Mouse (Mus musculus) neural tube, embryonic 11.5 days (tissue): Measurements from ENCODE around the gene Crtac1. TPM values are rescaled to one million over a fixed set of nuclear protein-coding genes. Genes with fewer than 3 reads are reported as not detected.

ENCODE experiments used
- ATAC-seq: fragments of 200-750 bp; cut with Nextera tagmentation; 2 replicates; pipeline ENCODE4 v1.8.0; 2017; ENCODE audit warnings: moderate number of reproducible peaks, mild to moderate bottlenecking, moderate TSS enrichment, moderate library complexity; ENCODE audit not compliant: insufficient read depth, low FRiP score, low TSS enrichment
- DNase-seq: peaks from one replicate; pipeline ENCODE4 v3.0.0-alpha.2; 2015; ENCODE audit warnings: low spot score
- H3K27ac ChIP-seq: fragments of 300-500 bp; sonication (generic); 2 replicates; pipeline ENCODE4 v1.5.1; 2014; ENCODE audit warnings: low read depth, mild to moderate bottlenecking, low read length
- H3K27me3 ChIP-seq: fragments of 300-500 bp; sonication (generic); 2 replicates; pipeline ENCODE4 v1.6.1; 2014; ENCODE audit warnings: mild to moderate bottlenecking, low read length, mixed read lengths; ENCODE audit not compliant: control insufficient read depth, insufficient read depth
- H3K36me3 ChIP-seq: fragments of 300-500 bp; sonication (generic); 2 replicates; pipeline ENCODE4 v1.6.1; 2014; ENCODE audit warnings: mild to moderate bottlenecking, low read length, moderate library complexity, mixed read lengths; ENCODE audit not compliant: control insufficient read depth, insufficient read depth
- H3K4me1 ChIP-seq: fragments of 300-500 bp; sonication (generic); 2 replicates; pipeline ENCODE4 v1.6.1; 2014; ENCODE audit warnings: low read length, mixed read lengths; ENCODE audit not compliant: control insufficient read depth, insufficient read depth
- H3K4me2 ChIP-seq: fragments of 300-500 bp; sonication (generic); 2 replicates; pipeline ENCODE4 v1.6.1; 2014; ENCODE audit warnings: low read depth, mild to moderate bottlenecking, moderate library complexity
- H3K4me3 ChIP-seq: fragments of 300-500 bp; sonication (generic); 2 replicates; pipeline ENCODE4 v1.5.1; 2014; ENCODE audit warnings: low read depth, low read length
- H3K9ac ChIP-seq: fragments of 300-500 bp; sonication (generic); 2 replicates; pipeline ENCODE4 v1.6.1; 2014; ENCODE audit warnings: mild to moderate bottlenecking, low read length
- H3K9me3 ChIP-seq: fragments of 300-500 bp; sonication (generic); 2 replicates; pipeline ENCODE4 v1.6.1; 2016; ENCODE audit warnings: low read length; ENCODE audit not compliant: control insufficient read depth
- WGBS: fragments of 180-500 bp; shearing (Covaris S2); extraction: QIAGEN DNeasy Blood & Tissue Kit; methylation state at CpG from one replicate; pipeline ENCODE4 v1.1.7; 2014; 5-methylcytosine and 5-hydroxymethylcytosine counted together
- polyA plus RNA-seq: library from polyadenylated mRNA; unstranded; fragments of >200 nt; fragmentation: Nextera tagmentation; extraction: Ambion mirVana; gene quantifications from 2 replicates; pipeline ENCODE4 v1.2.1, GENCODE M21; 2014

The Crtac1 gene
- polyA plus RNA-seq, 1 experiment from 2014 or later: 35.0 TPM

DNA sequence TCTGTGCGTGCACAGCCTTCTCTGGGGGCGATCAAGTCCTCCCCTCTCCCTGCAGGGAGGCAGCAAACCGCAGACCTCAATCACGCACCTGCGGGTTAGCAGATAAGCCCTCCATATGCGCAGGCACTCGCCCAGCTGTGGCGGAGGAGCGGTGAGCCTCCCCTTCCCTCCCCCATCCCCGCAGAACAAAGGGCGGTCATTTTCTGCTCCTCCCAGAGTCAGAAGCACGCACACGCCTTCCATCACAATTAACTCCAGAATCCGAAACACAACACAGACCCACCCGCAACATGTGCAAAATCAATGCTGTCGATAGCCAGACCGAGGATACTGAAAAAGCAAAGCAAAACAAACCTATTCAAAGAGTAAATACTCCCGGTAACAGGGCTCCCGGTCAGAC is 22.4 kb downstream of the Crtac1 start:
- Histone ChIP-seq H3K4me1 (peaks cover 14% of the 10 kb centered on the region), H3K36me3 (no peaks in the 10 kb centered on the region), H3K4me2 (peak overlapping the region; percentile 43), H3K4me3 (0 out of 2 replicates have a peak overlapping the region, but pooled peaks have one; percentile 11), H3K9me3 (no peaks in the 10 kb centered on the region), H3K27ac (peak overlapping the region; percentile 54), H3K9ac (peak overlapping the region; percentile 50), H3K27me3 (peaks cover 2% of the 10 kb centered on the region; the same call in 1 of the 2 replicates)
- peak; percentile 63 for DNase-seq
- WGBS: 3% methylated on average over 19 of the region's 19 CpGs
- peak; percentile 65; the same call in 1 of the 2 replicates for ATAC-seq

DNA sequence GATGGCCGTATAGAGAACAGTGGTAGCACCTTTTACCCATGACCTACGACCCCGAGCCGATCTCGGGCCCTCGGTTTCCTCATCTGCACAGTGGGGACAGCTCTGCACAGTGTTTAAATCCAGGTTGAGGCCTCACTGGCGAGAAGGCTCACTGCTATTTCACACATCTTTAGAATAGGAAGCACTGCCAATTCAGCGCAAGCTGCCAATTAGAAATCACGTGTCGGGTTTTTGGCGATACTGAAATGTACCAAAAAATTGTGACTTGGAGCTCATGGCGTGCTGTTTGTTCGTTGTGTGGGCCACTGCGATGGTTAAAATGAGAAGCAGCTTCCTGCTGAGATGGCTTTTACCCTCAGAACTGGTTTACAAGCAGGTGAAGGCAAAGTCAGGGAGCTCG is 27.2 kb downstream of the Crtac1 start:
- H3K9ac ChIP-seq: no peak overlapping the region

DNA sequence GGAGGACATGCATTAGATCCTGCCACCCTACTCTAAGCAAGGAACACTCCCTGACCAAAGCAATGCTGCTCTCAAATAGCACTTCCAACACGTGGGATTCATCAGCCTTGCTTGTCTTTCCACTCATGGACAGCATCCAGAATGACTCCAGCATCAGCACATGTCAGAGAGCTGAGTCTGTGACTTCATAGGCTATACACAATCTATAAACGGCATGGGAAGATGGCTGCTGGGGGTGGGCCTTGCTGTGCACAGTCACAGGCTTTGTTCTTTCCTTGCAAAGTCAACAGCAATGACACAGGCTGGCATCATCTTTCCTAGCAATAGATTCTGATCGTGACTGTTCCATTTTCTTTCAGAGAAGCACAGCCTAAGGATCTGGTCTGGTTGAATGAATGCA is 31.6 kb downstream of the Crtac1 start:
- WGBS: 68% methylated on average over 3 of the region's 3 CpGs
- ATAC-seq: no peak
- DNase-seq: no peak

More for the DNA sequence above, 27.2 kb downstream of the Crtac1 start:
- Histone ChIP-seq H3K4me3 (no peak overlapping the region), H3K9me3 (no peaks in the 10 kb centered on the region), H3K4me1 (peaks cover 11% of the 10 kb centered on the region), H3K4me2 (no peak overlapping the region), H3K27me3 (no peaks in the 10 kb centered on the region), H3K27ac (no peak overlapping the region), H3K36me3 (no peaks in the 10 kb centered on the region)
- no peak for DNase-seq
- 87% methylated on average over 15 of the region's 15 CpGs for WGBS
- ATAC-seq: no peak

DNA sequence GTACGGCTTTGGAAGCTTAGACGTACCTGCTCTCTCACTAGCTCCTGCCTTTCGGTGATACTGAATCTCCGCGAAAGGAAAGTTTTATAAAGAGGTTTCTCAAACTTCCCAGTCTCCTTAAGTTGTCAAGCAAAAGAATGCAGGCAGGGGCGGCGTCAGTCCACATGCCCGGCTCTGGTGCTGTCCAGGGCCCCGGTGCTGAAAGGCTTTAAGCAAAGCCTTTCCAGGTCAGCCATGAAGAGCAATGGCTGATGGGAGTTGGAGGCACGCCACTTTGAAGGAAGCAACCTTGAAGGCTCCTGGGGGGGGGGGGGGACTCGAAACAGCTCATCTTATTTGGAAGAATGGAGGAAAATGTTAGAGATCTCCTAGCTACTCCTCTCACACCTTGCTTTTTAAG is 34.3 kb downstream of the Crtac1 start:
- Histone ChIP-seq H3K9ac (no peak overlapping the region), H3K36me3 (no peaks in the 10 kb centered on the region), H3K4me2 (no peak overlapping the region), H3K27ac (no peak overlapping the region), H3K4me3 (no peak overlapping the region), H3K27me3 (no peaks in the 10 kb centered on the region), H3K4me1 (peaks cover 3% of the 10 kb centered on the region; the same call in 1 of the 2 replicates), H3K9me3 (no peaks in the 10 kb centered on the region)
- WGBS: 19% methylated on average over 11 of the region's 11 CpGs
- peak; percentile 66 for DNase-seq
- ATAC-seq: no peak

More for the DNA sequence above, 31.6 kb downstream of the Crtac1 start:
- H3K27ac ChIP-seq: no peak overlapping the region
- H3K4me2 ChIP-seq: no peak overlapping the region
- H3K27me3 ChIP-seq: no peaks in the 10 kb centered on the region
- H3K4me3 ChIP-seq: no peak overlapping the region
- H3K9me3 ChIP-seq: no peaks in the 10 kb centered on the region
- H3K4me1 ChIP-seq: peaks cover 2% of the 10 kb centered on the region; the same call in 1 of the 2 replicates
- no peaks in the 10 kb centered on the region for H3K36me3 ChIP-seq
- H3K9ac ChIP-seq: no peak overlapping the region

DNA sequence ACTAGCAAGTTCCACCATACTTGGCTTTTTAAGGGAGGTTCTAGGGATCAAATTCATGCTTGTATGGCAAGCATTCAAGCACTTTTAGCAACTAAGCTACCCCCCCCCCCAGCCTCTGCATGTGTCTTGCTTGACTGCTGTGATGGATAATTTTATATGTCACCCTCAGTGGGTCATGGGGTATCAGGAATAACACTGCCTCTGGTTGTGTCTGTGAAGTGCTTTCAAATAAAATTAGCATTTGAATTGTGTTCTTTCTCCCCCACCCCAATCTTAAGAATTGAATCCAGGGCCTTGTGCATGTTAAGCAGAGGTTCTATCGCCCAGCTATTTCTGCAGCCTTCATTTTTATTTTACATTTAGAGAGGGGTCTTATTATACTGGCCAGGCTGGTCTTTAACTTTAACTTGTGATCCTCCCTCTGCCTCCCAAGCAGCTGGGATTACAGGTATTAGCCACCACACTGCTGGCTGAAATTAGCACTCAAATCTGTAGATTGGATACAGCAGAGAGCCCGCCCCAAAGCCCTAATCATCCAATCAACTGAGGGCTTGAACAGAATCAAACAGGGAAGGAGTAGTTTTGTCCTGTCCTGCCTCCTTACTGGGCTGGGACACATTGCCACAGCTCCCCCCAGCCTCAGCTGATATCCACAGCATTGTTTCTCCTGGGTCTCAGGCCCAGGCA is 36.6 kb downstream of the Crtac1 start:
- Histone ChIP-seq H3K27ac (no peak overlapping the region), H3K9me3 (no peaks in the 10 kb centered on the region), H3K4me3 (no peak overlapping the region), H3K4me1 (peaks cover 3% of the 10 kb centered on the region; the same call in 1 of the 2 replicates), H3K4me2 (no peak overlapping the region), H3K36me3 (no peaks in the 10 kb centered on the region), H3K9ac (no peak overlapping the region), H3K27me3 (no peaks in the 10 kb centered on the region)
- WGBS: 53% methylated on average over 2 of the region's 2 CpGs
- ATAC-seq: no peak
- no peak for DNase-seq

DNA sequence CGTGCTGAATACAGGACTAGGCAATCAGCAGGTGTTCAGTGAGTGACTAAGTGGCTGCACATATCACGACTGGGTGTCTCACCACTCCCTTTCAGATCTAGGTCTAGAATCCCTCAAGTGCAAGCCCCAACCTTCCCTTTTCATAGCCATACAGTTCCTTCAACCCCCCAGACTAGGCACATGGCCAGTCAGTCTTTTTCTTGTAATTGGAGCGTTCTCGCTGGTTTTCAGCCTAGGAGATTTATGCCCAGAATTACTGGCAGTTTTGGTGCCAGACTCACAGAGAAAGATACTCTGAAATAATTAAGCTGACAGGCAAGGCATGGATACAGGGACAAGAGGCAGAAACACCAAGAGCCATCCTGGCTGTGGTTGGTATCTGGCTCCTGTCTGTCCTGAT is 37.7 kb downstream of the Crtac1 start:
- H3K9me3 ChIP-seq: no peaks in the 10 kb centered on the region
- no peak overlapping the region for H3K4me2 ChIP-seq
- H3K27ac ChIP-seq: no peak overlapping the region
- H3K9ac ChIP-seq: no peak overlapping the region
- H3K27me3 ChIP-seq: no peaks in the 10 kb centered on the region
- WGBS: 73% methylated on average over 4 of the region's 4 CpGs
- DNase-seq (no peak), ATAC-seq (no peak)
- H3K36me3 ChIP-seq: no peaks in the 10 kb centered on the region
- peaks cover 3% of the 10 kb centered on the region; the same call in 1 of the 2 replicates for H3K4me1 ChIP-seq
- H3K4me3 ChIP-seq: no peak overlapping the region

DNA sequence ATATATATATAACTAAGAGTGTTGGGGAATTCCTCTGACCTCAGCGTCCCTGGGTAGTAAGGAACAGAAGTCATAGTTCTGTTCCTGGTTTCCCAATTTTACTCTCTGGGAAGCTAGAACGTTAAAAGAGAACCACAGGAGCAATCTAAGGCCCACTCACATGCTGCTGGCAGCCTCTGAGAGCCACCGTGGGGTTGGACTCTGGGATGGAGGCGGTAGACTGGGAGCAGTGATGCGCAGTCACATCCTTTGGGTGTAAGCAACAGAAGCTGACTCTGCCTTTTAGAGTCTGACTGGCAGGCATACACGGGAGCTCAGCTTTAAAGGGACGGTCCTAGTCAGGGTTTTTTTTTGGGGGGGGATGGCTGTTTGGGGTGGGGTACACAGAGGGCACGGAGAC is 39.5 kb downstream of the Crtac1 start:
- Histone ChIP-seq H3K27me3 (no peaks in the 10 kb centered on the region), H3K27ac (no peak overlapping the region), H3K36me3 (no peaks in the 10 kb centered on the region), H3K4me1 (peaks cover 3% of the 10 kb centered on the region; the same call in 1 of the 2 replicates), H3K4me2 (no peak overlapping the region), H3K4me3 (no peak overlapping the region), H3K9me3 (no peaks in the 10 kb centered on the region), H3K9ac (no peak overlapping the region)
- WGBS: 90% methylated on average over 8 of the region's 8 CpGs
- no peak for DNase-seq
- no peak for ATAC-seq

DNA sequence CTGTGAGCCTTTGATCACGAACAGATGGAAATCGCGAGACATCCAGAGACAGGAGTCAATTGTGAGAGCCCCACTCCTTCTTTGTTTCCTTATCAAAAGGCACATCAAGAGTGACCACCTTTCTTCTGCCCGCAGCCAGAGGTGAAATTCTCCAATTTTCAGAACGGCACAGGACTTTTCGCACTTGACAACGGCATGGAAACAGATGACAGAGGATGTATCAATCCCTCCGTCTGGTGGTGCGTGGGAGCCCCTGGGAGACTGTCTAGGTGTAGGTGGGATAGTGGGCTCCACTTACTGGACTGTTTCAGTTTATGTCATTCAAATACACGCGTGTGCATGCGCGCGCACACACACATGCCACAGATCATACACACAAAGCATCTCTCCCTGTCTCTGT is 42.0 kb downstream of the Crtac1 start:
- Histone ChIP-seq H3K4me3 (no peak overlapping the region), H3K9me3 (no peaks in the 10 kb centered on the region), H3K4me1 (peaks cover 5% of the 10 kb centered on the region; the same call in 1 of the 2 replicates), H3K4me2 (no peak overlapping the region), H3K27me3 (no peaks in the 10 kb centered on the region), H3K9ac (no peak overlapping the region), H3K36me3 (no peaks in the 10 kb centered on the region), H3K27ac (no peak overlapping the region)
- WGBS: 93% methylated on average over 14 of the region's 14 CpGs
- DNase-seq (no peak), ATAC-seq (no peak)

DNA sequence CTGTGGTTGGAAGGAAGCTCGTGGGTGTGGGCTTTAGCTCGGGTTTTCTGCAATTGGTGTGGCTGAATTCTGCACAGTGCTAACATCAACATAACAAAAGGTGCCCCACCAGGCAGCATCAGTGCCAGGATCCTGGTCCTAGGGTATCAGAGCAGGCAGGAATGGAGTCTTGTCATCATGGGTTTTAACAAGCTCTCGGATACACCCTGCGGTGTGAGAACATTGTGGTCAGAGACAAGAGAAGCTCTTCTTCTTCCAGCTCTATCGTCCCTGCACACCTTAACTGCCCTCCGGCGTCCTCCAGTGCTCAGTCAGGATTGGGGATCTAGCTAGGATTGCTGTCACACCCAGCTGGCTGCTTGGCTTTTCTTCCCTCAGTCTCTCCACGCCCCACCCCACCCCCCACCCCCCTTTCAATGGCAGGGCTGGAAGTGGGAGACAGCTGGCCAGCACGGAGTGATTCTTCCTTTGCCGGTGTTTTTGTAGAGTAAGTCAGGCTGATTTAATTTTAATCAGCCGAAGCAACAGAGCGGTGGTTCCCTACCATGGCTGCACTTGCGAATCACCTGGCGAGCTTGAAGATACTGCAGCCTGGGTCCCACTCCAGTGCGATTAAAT is 46.5 kb downstream of the Crtac1 start:
- no peak overlapping the region for H3K27ac ChIP-seq
- peak overlapping the region; percentile 21; the same call in 1 of the 2 replicates for H3K4me2 ChIP-seq
- H3K4me1 ChIP-seq: peaks cover 5% of the 10 kb centered on the region; the same call in 1 of the 2 replicates
- no peaks in the 10 kb centered on the region for H3K36me3 ChIP-seq
- H3K9me3 ChIP-seq: no peaks in the 10 kb centered on the region
- WGBS: 12% methylated on average over 15 of the region's 15 CpGs
- ATAC-seq: no peak
- H3K4me3 ChIP-seq: no peak overlapping the region
- H3K27me3 ChIP-seq: peaks cover 5% of the 10 kb centered on the region
- no peak overlapping the region for H3K9ac ChIP-seq
- DNase-seq: peak; percentile 30
